Mouse (Mus musculus): ENCODE data around the gene Kcnq5.

- TF ChIP-seq CTCF (IDR thresholded peaks at IDR 0.05; ENCODE audit: low read depth) (no peak), EP300 (optimal IDR thresholded peaks at IDR 0.05) (no peak)
Measured at GRCm38 (mm10) chr1:21883747-21884146, 78.0 kb downstream of the Kcnq5 start.

Measured in stomach, postnatal 0 days (tissue).